Mouse (Mus musculus): ENCODE measurements around the gene Adh6a. TPM values are rescaled to one million over a fixed set of nuclear protein-coding genes. Genes with fewer than 3 reads are reported as not detected.
"Not testable (repeated sequence)": the region's sequence is repeated elsewhere in the genome, so short reads cannot be mapped to it uniquely, and the experiment has no call there.

Adh6a gene
- polyA plus RNA-seq, 1 experiment from 2014 or later: not detected

DNA sequence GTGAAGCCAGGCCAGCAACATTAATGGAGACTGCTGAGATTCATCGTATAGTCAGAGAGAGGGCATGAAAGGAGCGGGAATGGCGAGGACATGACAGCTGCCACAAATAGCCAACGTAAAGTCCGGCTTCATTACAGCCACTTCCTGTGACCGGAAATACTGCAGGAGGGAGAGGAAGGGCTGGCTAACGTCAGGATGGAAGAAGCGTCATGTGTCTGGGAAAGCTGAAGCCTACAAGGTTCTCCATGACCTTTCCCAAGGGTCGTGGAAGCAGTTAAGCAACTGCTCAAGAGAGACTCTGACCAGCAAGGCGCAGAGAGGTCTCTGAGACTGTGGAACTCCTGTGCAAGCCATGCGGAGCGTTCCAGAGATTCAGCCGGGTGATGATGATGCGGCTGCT, 28.4 kb downstream of the Adh6a start, which contains the start of gene Adh6b:
TSS of gene Adh6b (plus strand) at position 305 of the 400 bp plus-strand sequence.
- H3K9me3 ChIP-seq (ENCODE audit: control insufficient read depth, low read length): no peaks in the 10 kb centered on the region
- no peaks in the 10 kb centered on the region for H3K36me3 ChIP-seq (ENCODE audit: control insufficient read depth, insufficient read depth, low read length)
- H3K27me3 ChIP-seq (replicated peaks; ENCODE audit: control insufficient read depth, insufficient read depth, low read length): no peaks in the 10 kb centered on the region
- no peak for ATAC-seq
- no peak within 1 kb of the TSS for H3K9ac ChIP-seq (ENCODE audit: low read depth, low read length)
- no peak within 1 kb of the TSS for H3K4me2 ChIP-seq (ENCODE audit: low read length)
- WGBS: 93% methylated on average over 14 of the region's 14 CpGs
- no peak within 1 kb of the TSS for H3K4me3 ChIP-seq (ENCODE audit: low read length)
- no peaks in the 10 kb centered on the region for H3K4me1 ChIP-seq (ENCODE audit: control insufficient read depth, insufficient read depth, low read depth, low read length)
- H3K27ac ChIP-seq (ENCODE audit: low read depth, low read length): no peak within 1 kb of the TSS

GRCm38 (mm10) chr3:138347041-138347440, 34.0 kb downstream of the Adh6a start:
- H3K4me1 ChIP-seq (ENCODE audit: control insufficient read depth, insufficient read depth, low read depth, low read length): no peaks in the 10 kb centered on the region

GRCm38 (mm10) chr3:138352012-138352809, 39.1 kb downstream of the Adh6a start:
- H3K9me3 ChIP-seq (ENCODE audit: control insufficient read depth, low read length): no peaks in the 10 kb centered on the region
- H3K27me3 ChIP-seq (replicated peaks; ENCODE audit: control insufficient read depth, insufficient read depth, low read length): no peaks in the 10 kb centered on the region
- no peaks in the 10 kb centered on the region for H3K36me3 ChIP-seq (ENCODE audit: control insufficient read depth, insufficient read depth, low read length)
- H3K4me3 ChIP-seq (ENCODE audit: low read length): no peak overlapping the region
- no peak overlapping the region for H3K9ac ChIP-seq (ENCODE audit: low read depth, low read length)
- no peaks in the 10 kb centered on the region for H3K4me1 ChIP-seq (ENCODE audit: control insufficient read depth, insufficient read depth, low read depth, low read length)
- no peak for ATAC-seq
- WGBS: 94% methylated on average over 11 of the region's 11 CpGs
- H3K4me2 ChIP-seq (ENCODE audit: low read length): no peak overlapping the region
- no peak overlapping the region for H3K27ac ChIP-seq (ENCODE audit: low read depth, low read length)

More at GRCm38 (mm10) chr3:138347041-138347440, 34.0 kb downstream of the Adh6a start:
- no peak overlapping the region for H3K27ac ChIP-seq (ENCODE audit: low read depth, low read length)
- no peaks in the 10 kb centered on the region for H3K9me3 ChIP-seq (ENCODE audit: control insufficient read depth, low read length)
- H3K27me3 ChIP-seq (replicated peaks; ENCODE audit: control insufficient read depth, insufficient read depth, low read length): no peaks in the 10 kb centered on the region
- WGBS: 60% methylated on average over 3 of the region's 3 CpGs
- no peak overlapping the region for H3K4me3 ChIP-seq (ENCODE audit: low read length)
- ATAC-seq: no peak
- no peak overlapping the region for H3K4me2 ChIP-seq (ENCODE audit: low read length)
- no peak overlapping the region for H3K9ac ChIP-seq (ENCODE audit: low read depth, low read length)
- no peaks in the 10 kb centered on the region for H3K36me3 ChIP-seq (ENCODE audit: control insufficient read depth, insufficient read depth, low read length)

- Histone ChIP-seq H3K4me2 (ENCODE audit: low read length) (no peak overlapping the region), H3K27ac (ENCODE audit: low read depth, low read length) (no peak overlapping the region), H3K9ac (ENCODE audit: low read depth, low read length) (no peak overlapping the region), H3K27me3 (replicated peaks; ENCODE audit: control insufficient read depth, insufficient read depth, low read length) (no peaks in the 10 kb centered on the region), H3K9me3 (ENCODE audit: control insufficient read depth, low read length) (no peaks in the 10 kb centered on the region), H3K4me3 (ENCODE audit: low read length) (no peak overlapping the region), H3K36me3 (ENCODE audit: control insufficient read depth, insufficient read depth, low read length) (no peaks in the 10 kb centered on the region), H3K4me1 (ENCODE audit: control insufficient read depth, insufficient read depth, low read depth, low read length) (no peaks in the 10 kb centered on the region)
- no peak for ATAC-seq
- WGBS: 86% methylated on average over 7 of the region's 7 CpGs
Observed at GRCm38 (mm10) chr3:138358856-138359255, 45.8 kb downstream of the Adh6a start.

GRCm38 (mm10) chr3:138360721-138361120, 47.6 kb downstream of the Adh6a start:
- no peak overlapping the region for H3K9ac ChIP-seq (ENCODE audit: low read depth, low read length)
- H3K4me2 ChIP-seq (ENCODE audit: low read length): no peak overlapping the region
- 87% methylated on average over 4 of the region's 4 CpGs for WGBS
- no peak overlapping the region for H3K4me3 ChIP-seq (ENCODE audit: low read length)
- H3K36me3 ChIP-seq (ENCODE audit: control insufficient read depth, insufficient read depth, low read length): no peaks in the 10 kb centered on the region
- ATAC-seq: no peak
- no peaks in the 10 kb centered on the region for H3K27me3 ChIP-seq (replicated peaks; ENCODE audit: control insufficient read depth, insufficient read depth, low read length)
- H3K27ac ChIP-seq (ENCODE audit: low read depth, low read length): no peak overlapping the region
- H3K9me3 ChIP-seq (ENCODE audit: control insufficient read depth, low read length): no peaks in the 10 kb centered on the region
- H3K4me1 ChIP-seq (ENCODE audit: control insufficient read depth, insufficient read depth, low read depth, low read length): no peaks in the 10 kb centered on the region

- H3K27me3 ChIP-seq (replicated peaks; ENCODE audit: control insufficient read depth, insufficient read depth, low read length): no peaks in the 10 kb centered on the region
- H3K27ac ChIP-seq (ENCODE audit: low read depth, low read length): no peak overlapping the region
- ATAC-seq: no peak
- no peak overlapping the region for H3K9ac ChIP-seq (ENCODE audit: low read depth, low read length)
- WGBS: 74% methylated on average over 2 of the region's 2 CpGs
- no peak overlapping the region for H3K4me2 ChIP-seq (ENCODE audit: low read length)
- no peaks in the 10 kb centered on the region for H3K36me3 ChIP-seq (ENCODE audit: control insufficient read depth, insufficient read depth, low read length)
- no peak overlapping the region for H3K4me3 ChIP-seq (ENCODE audit: low read length)
- H3K4me1 ChIP-seq (ENCODE audit: control insufficient read depth, insufficient read depth, low read depth, low read length): no peaks in the 10 kb centered on the region
- no peaks in the 10 kb centered on the region for H3K9me3 ChIP-seq (ENCODE audit: control insufficient read depth, low read length)
Observed at GRCm38 (mm10) chr3:138362920-138363319, 49.8 kb downstream of the Adh6a start.

GRCm38 (mm10) chr3:138366181-138366580, 53.1 kb downstream of the Adh6a start:
- H3K27me3 ChIP-seq (replicated peaks; ENCODE audit: control insufficient read depth, insufficient read depth, low read length): no peaks in the 10 kb centered on the region
- H3K9me3 ChIP-seq (ENCODE audit: control insufficient read depth, low read length): no peaks in the 10 kb centered on the region
- no peak overlapping the region for H3K27ac ChIP-seq (ENCODE audit: low read depth, low read length)
- H3K4me2 ChIP-seq (ENCODE audit: low read length): no peak overlapping the region
- H3K9ac ChIP-seq (ENCODE audit: low read depth, low read length): no peak overlapping the region
- WGBS: 94% methylated on average over 2 of the region's 2 CpGs
- H3K36me3 ChIP-seq (ENCODE audit: control insufficient read depth, insufficient read depth, low read length): no peaks in the 10 kb centered on the region
- no peak for ATAC-seq
- no peaks in the 10 kb centered on the region for H3K4me1 ChIP-seq (ENCODE audit: control insufficient read depth, insufficient read depth, low read depth, low read length)
- H3K4me3 ChIP-seq (ENCODE audit: low read length): no peak overlapping the region

DNA sequence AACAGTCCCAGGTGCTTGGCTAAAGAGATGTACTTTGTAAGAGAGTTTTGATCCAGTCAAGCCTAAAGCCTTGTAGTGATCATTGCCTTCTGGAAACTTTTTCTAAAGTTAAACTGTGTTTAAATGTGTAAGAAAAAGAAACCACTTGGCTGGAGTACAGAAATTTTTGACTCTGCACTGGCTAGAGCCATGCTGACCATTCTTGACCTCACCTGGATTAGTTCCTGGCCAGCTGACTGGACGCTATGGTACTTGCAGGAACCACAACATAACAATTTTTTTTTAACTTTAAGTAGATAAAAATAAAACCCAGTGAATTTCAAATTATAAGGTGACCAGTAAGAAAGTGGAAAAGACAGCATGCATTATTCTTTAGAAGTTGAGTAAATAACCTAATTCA, 56.5 kb downstream of the Adh6a start:
- 98% methylated on average over 1 of the region's 1 CpGs for WGBS
- Histone ChIP-seq H3K4me1 (ENCODE audit: control insufficient read depth, insufficient read depth, low read depth, low read length) (no peaks in the 10 kb centered on the region), H3K9me3 (ENCODE audit: control insufficient read depth, low read length) (no peaks in the 10 kb centered on the region), H3K4me2 (ENCODE audit: low read length) (no peak overlapping the region), H3K4me3 (ENCODE audit: low read length) (no peak overlapping the region), H3K27ac (ENCODE audit: low read depth, low read length) (no peak overlapping the region), H3K27me3 (replicated peaks; ENCODE audit: control insufficient read depth, insufficient read depth, low read length) (no peaks in the 10 kb centered on the region), H3K36me3 (ENCODE audit: control insufficient read depth, insufficient read depth, low read length) (no peaks in the 10 kb centered on the region), H3K9ac (ENCODE audit: low read depth, low read length) (no peak overlapping the region)
- no peak for ATAC-seq

- 72% methylated on average over 4 of the region's 4 CpGs for WGBS
- not testable (repeated sequence) for H3K9ac ChIP-seq (ENCODE audit: low read depth, low read length); H3K36me3 ChIP-seq (ENCODE audit: control insufficient read depth, insufficient read depth, low read length); H3K4me3 ChIP-seq (ENCODE audit: low read length); H3K9me3 ChIP-seq (ENCODE audit: control insufficient read depth, low read length); ATAC-seq; H3K27ac ChIP-seq (ENCODE audit: low read depth, low read length); H3K4me2 ChIP-seq (ENCODE audit: low read length); H3K27me3 ChIP-seq (replicated peaks; ENCODE audit: control insufficient read depth, insufficient read depth, low read length); H3K4me1 ChIP-seq (ENCODE audit: control insufficient read depth, insufficient read depth, low read depth, low read length)
Observed at GRCm38 (mm10) chr3:138370289-138370688, 57.2 kb downstream of the Adh6a start.

Data from hindbrain, embryonic 16.5 days (tissue).